Mouse (Mus musculus) thymus, adult 2 months (tissue): ENCODE data around the gene Ehhadh.

Experiments used
- CTCF ChIP-seq: fragments of 200-500 bp; IDR thresholded peaks from 2 replicates; pipeline ENCODE4 v1.5.1; 2012; ENCODE audit warnings: mild to moderate bottlenecking, control low read depth, low read length, moderate library complexity, borderline replicate concordance; ENCODE audit not compliant: control insufficient read depth, poor library complexity, insufficient read depth; ENCODE audit errors: extremely low read depth
- POLR2A ChIP-seq: fragments of 200-500 bp; IDR thresholded peaks from 2 replicates; pipeline ENCODE4 v1.6.1; 2012; ENCODE audit warnings: mild to moderate bottlenecking, low read length, control low read depth, moderate library complexity; ENCODE audit not compliant: control insufficient read depth, poor library complexity, insufficient read depth; ENCODE audit errors: extremely low read depth

- TF ChIP-seq POLR2A, result no peak
- TF ChIP-seq CTCF, result no peak
Observed at GRCm38 (mm10) chr16:21827581-21827980, 40.0 kb upstream of the Ehhadh start.
